Comparison of ENCODE assay signal across 24 mouse cellular contexts in the genomic region with DNA sequence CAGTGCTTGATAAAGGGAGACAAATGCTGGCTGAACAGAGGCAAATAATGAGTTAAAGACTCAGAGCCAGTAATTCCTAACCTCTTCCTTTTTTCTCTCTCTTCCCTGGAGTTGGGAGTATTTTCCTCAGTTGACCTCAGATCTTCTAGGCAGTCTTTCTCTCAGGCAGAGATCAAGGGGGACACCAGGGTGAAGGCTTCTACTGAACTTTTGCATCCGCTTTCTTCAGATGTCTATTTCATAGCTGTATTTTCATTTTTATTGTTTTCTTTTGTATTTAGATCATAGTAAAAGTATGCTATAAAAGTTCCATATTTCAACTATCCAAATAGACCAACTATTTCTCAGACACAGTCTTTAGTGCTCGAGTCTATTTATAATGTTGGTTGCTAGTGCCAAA. TPM values are rescaled to one million over a fixed set of nuclear protein-coding genes. Genes with fewer than 3 reads are reported as not detected.
DNase-seq lines count a peak whose midpoint lies in the region; TF ChIP-seq lines count a peak whose summit lies in the region.
"Had no signal": no experiment of that assay in that cellular context is flagged by ENCODE, and none has a peak within 500 bp of the region (broad histone marks: within the 10 kb centered on the region; RNA-seq: fewer than 3 reads in every experiment).

No protein-coding gene starts in this region.

- no peaks in the 10 kb centered on the region for H3K4me1 ChIP-seq in kidney, adult 2 months (ENCODE audit: control insufficient read depth, insufficient read depth, low read length)
- H3K4me1 ChIP-seq: embryonic facial prominence, embryonic 10.5 days; embryonic facial prominence, embryonic 12.5 days; forebrain, embryonic 13.5 days; forebrain, embryonic 15.5 days had no signal

- no peak for TF ChIP-seq CTCF in kidney, adult 2 months (conservative IDR thresholded peaks at IDR 0.05; ENCODE audit: insufficient read depth, insufficient read length, low read depth, low read length)

- H3K27ac ChIP-seq in kidney, adult 2 months (ENCODE audit: insufficient read depth, low read depth, low read length) = no peak overlapping the region
- H3K27ac ChIP-seq: embryonic facial prominence, embryonic 10.5 days; embryonic facial prominence, embryonic 12.5 days; forebrain, embryonic 13.5 days; forebrain, embryonic 15.5 days had no signal

- DNase-seq in kidney, adult 2 months = peak; percentile 19
- no peak for DNase-seq in kidney, adult 9 months
- DNase-seq in kidney, postnatal 10 days = peak; percentile 52
- DNase-seq in kidney, adult 18-20 months = no peak
- DNase-seq in kidney, postnatal 4 days = peak; percentile 29 to 43
- no peak for DNase-seq in kidney, adult 11 months
- DNase-seq: adrenal gland, adult 8-10 months; adrenal gland, postnatal 14 days; adrenal gland, postnatal 36 days; B cell, adult 2 months; cerebellum, adult 11-12 months; cerebellum, adult 2 months; cerebellum, adult 9-10 months; cerebellum, postnatal 10 days; cerebellum, postnatal 25 days had no signal

- no peak for TF ChIP-seq POLR2A in kidney, adult 2 months (IDR thresholded peaks at IDR 0.05; ENCODE audit: low read depth, low read length)

- no peak overlapping the region for H3K4me3 ChIP-seq in kidney, adult 2 months (ENCODE audit: insufficient read depth, low read depth, low read length)
- H3K4me3 ChIP-seq: embryonic facial prominence, embryonic 10.5 days; embryonic facial prominence, embryonic 12.5 days; forebrain, embryonic 13.5 days; forebrain, embryonic 15.5 days had no signal

- H3K27me3 ChIP-seq in kidney, adult 2 months (replicated peaks; ENCODE audit: control insufficient read depth, insufficient read depth, low read length) = no peaks in the 10 kb centered on the region
- H3K27me3 ChIP-seq: CH12.LX; embryonic facial prominence, embryonic 12.5 days; forebrain, embryonic 13.5 days; forebrain, embryonic 15.5 days had no signal

- no peaks in the 10 kb centered on the region for H3K36me3 ChIP-seq in kidney, adult 2 months (ENCODE audit: control insufficient read depth, insufficient read depth, low read length)
- H3K36me3 ChIP-seq: embryonic facial prominence, embryonic 10.5 days; embryonic facial prominence, embryonic 12.5 days; forebrain, embryonic 15.5 days; G1E had no signal

- 59% methylated on average over 2 of the region's 2 CpGs for WGBS in kidney, adult 2 months

RNA-seq across cellular contexts. Expression of gene Alx1, which starts 27.5 kb away (rescaled TPM):
- polyA plus RNA-seq in kidney, adult 2 months (2012; rRNA removed) = 3.7 and 4.5 TPM in 2 replicates
- polyA plus RNA-seq: activated CD4-positive, CD25-positive, alpha-beta regulatory T cell, adult 4 months; CD4-positive, CD25-positive, alpha-beta regulatory T cell, adult 4 months; cerebellum, adult 2 months; G1E; Patski had no signal

Comparison
In these comparisons a context has a peak if more than half of its experiments do, and no peak if none do; other contexts are left out.
1. DNase-seq: peak in kidney, adult 2 months (single experiment), kidney, postnatal 10 days (single experiment) and kidney, postnatal 4 days (2 of 2); none in kidney, adult 9 months (single experiment), kidney, adult 18-20 months (single experiment) and kidney, adult 11 months (single experiment).